Mouse (Mus musculus): ENCODE measurements around the gene Ip6k2.
A peak's percentile ranks its signal among the peaks of the same experiment; 100 is the strongest.

DNA sequence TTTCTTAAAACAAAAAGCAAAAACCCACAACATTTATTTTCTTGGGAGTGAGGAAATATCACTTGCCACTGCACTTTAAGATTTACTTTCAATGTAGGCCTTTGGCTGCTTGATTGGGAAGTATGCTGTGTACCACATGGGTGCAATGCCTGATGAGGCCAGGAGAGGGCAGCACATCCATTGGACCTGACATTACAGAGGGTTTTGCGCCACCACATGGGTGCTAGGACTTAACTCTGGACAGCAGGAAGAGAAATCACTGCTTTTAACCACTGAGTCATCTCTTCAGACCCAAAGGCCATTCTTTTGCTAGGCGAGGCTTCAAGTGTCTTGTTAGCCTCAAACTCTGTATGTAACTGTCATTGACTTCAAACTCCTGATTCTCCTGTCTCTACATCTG lies 23.8 kb upstream of the Ip6k2 start:
- TF ChIP-seq POLR2A (IDR thresholded peaks at IDR 0.05; ENCODE audit: extremely low read depth, insufficient read depth, low read length) (no peak), CTCF (IDR thresholded peaks at IDR 0.05; ENCODE audit: extremely low read depth, insufficient read depth, low read length) (peak; percentile 55)

All from cortical plate, adult 2 months (tissue).